9 mouse cellular contexts compared by ENCODE assay signal in genomic region chr5:114784622-114785165, GRCm38 (mm10). TPM values are rescaled to one million over a fixed set of nuclear protein-coding genes. Genes with fewer than 3 reads are reported as not detected.
A peak's percentile ranks its signal among the peaks of the same experiment; 100 is the strongest.
DNase-seq lines count a peak whose midpoint lies in the region; TF ChIP-seq lines count a peak whose summit lies in the region.
"Had no signal": no experiment of that assay in that cellular context is flagged by ENCODE, and none has a peak within 500 bp of the region (broad histone marks: within the 10 kb centered on the region; RNA-seq: fewer than 3 reads in every experiment).

No protein-coding gene starts in this region.

- H3K4me1 ChIP-seq in bone marrow, adult 2 months (ENCODE audit: control insufficient read depth, insufficient read depth, low read length): peaks cover 27% of the 10 kb centered on the region

- no peak for TF ChIP-seq POLR2A in bone marrow, adult 2 months (IDR thresholded peaks at IDR 0.05; ENCODE audit: borderline replicate concordance, control insufficient read depth, low read depth, low read length)

- intact Hi-C loops in gastrocnemius, adult 2 months (cut with DNase I): no loop called here

- H3K27ac ChIP-seq in gastrocnemius, adult 2 months: peak overlapping the region; percentile 76
- H3K27ac ChIP-seq in bone marrow, adult 2 months (ENCODE audit: control insufficient read depth, insufficient read depth, low read depth, low read length, poor library complexity): peak overlapping the region; percentile 54
- H3K27ac ChIP-seq: neural tube, embryonic 12.5 days had no signal

- no peak for TF ChIP-seq CTCF in gastrocnemius, adult 2 months (IDR thresholded peaks at IDR 0.05)
- no peak for TF ChIP-seq CTCF in bone marrow, adult 2 months (IDR thresholded peaks at IDR 0.05; ENCODE audit: control insufficient read depth, insufficient read depth, low read length)

- peak overlapping the region; percentile 47 for H3K4me3 ChIP-seq in gastrocnemius, adult 2 months
- H3K4me3 ChIP-seq in bone marrow, adult 2 months (replicated peaks; ENCODE audit: control insufficient read depth, low read depth, low read length): no peak overlapping the region
- H3K4me3 ChIP-seq: neural tube, embryonic 12.5 days had no signal

- WGBS in bone marrow, adult 2 months: 6% methylated on average over 16 of the region's 16 CpGs

- no peak for DNase-seq in gastrocnemius, adult 2 months
- no peak for DNase-seq in gastrocnemius, postnatal 4 days (ENCODE audit: low spot score in 2 of 2)
- DNase-seq in heart, postnatal 4 days: peak; percentile 33
- peak; percentile 70 to 85 for DNase-seq in lung, postnatal 4 days
- no peak for DNase-seq in T-cell, adult 2 months (ENCODE audit: low spot score)
- no peak for DNase-seq in spleen, adult 18-20 months
- DNase-seq in cerebellum, postnatal 14 days: no peak

RNA-seq across cellular contexts. Expression of gene Git2, which starts 9.4 kb away (rescaled TPM):
- 10 to 100 TPM; 17.3 to 20.1 TPM for total RNA-seq in gastrocnemius, adult 2 months (2021)
- total RNA-seq in gastrocnemius, postnatal 4 days (2021): 10 to 100 TPM; 37.6 to 50.1 TPM
- polyA plus RNA-seq in bone marrow, adult 2 months (2011; ENCODE audit: insufficient read depth, insufficient read length, low replicate concordance, missing spikeins): 33.6 and 52.4 TPM in 2 replicates
- total RNA-seq in heart, postnatal 4 days (2021): 10 to 100 TPM; 38.8 to 49.5 TPM

RNA-seq across cellular contexts. Expression of gene Ankrd13a, which starts 10.2 kb away (rescaled TPM):
- total RNA-seq in gastrocnemius, adult 2 months (2021): 10 to 100 TPM; 15.4 to 19.6 TPM
- 10 to 100 TPM; 46.2 to 53.1 TPM for total RNA-seq in gastrocnemius, postnatal 4 days (2021)
- 60.5 and 99.2 TPM in 2 replicates for polyA plus RNA-seq in bone marrow, adult 2 months (2011; ENCODE audit: insufficient read depth, insufficient read length, low replicate concordance, missing spikeins)
- 10 to 100 TPM; 60.6 to 60.8 TPM for total RNA-seq in heart, postnatal 4 days (2021)

RNA-seq across cellular contexts. Expression of gene 1500011B03Rik, which starts 38.6 kb away (rescaled TPM):
- 1 to 10 TPM; 3.9 to 4.6 TPM for total RNA-seq in gastrocnemius, adult 2 months (2021)
- 10 to 100 TPM; 20.6 to 29.6 TPM for total RNA-seq in gastrocnemius, postnatal 4 days (2021)
- 16.9 and 25.3 TPM in 2 replicates for polyA plus RNA-seq in bone marrow, adult 2 months (2011; ENCODE audit: insufficient read depth, insufficient read length, low replicate concordance, missing spikeins)
- 10 to 100 TPM; 15.9 to 17.6 TPM for total RNA-seq in heart, postnatal 4 days (2021)

Comparison
In these comparisons a context has a peak if more than half of its experiments do, and no peak if none do; other contexts are left out.
1. DNase-seq: peak in heart, postnatal 4 days (single experiment) and lung, postnatal 4 days (2 of 2); none in gastrocnemius, adult 2 months (single experiment), gastrocnemius, postnatal 4 days (0 of 2), T-cell, adult 2 months (single experiment), spleen, adult 18-20 months (0 of 2) and cerebellum, postnatal 14 days (0 of 2).